In genomic region chr10:123998959-123999358, GRCm38 (mm10) we compare ENCODE assay signal across 21 mouse cellular contexts.
DNase-seq lines count a peak whose midpoint lies in the region; TF ChIP-seq lines count a peak whose summit lies in the region.
"Had no signal": no experiment of that assay in that cellular context is flagged by ENCODE, and none has a peak within 500 bp of the region (broad histone marks: within the 10 kb centered on the region; RNA-seq: fewer than 3 reads in every experiment).

No protein-coding gene starts in this region.

- no peak overlapping the region for H3K27ac ChIP-seq in MEL (ENCODE audit: control insufficient read depth, low read depth, low read length)
- peak overlapping the region; percentile 62; the same call in 1 of the 2 replicates for H3K27ac ChIP-seq in bone marrow macrophage, adult 2 months (ENCODE audit: insufficient read depth, low read depth, low read length)
- H3K27ac ChIP-seq: embryonic facial prominence, embryonic 10.5 days; embryonic facial prominence, embryonic 12.5 days; forebrain, embryonic 13.5 days; forebrain, embryonic 15.5 days had no signal

- intact Hi-C loops in gastrocnemius, postnatal 36 days (cut with DNase I), result no loop called here

- TF ChIP-seq POLR2A in MEL (IDR thresholded peaks at IDR 0.05; ENCODE audit: control insufficient read depth in 1 of 2, insufficient read depth in 1 of 2, low read depth in 1 of 2, low read length in 2 of 2, poor library complexity in 1 of 2), result no peak
- no peak for TF ChIP-seq POLR2A in bone marrow macrophage, adult 2 months (IDR thresholded peaks at IDR 0.05; ENCODE audit: borderline replicate concordance, low read depth, low read length)

- H3K36me3 ChIP-seq in MEL (ENCODE audit: control insufficient read depth in 1 of 2, insufficient read depth in 2 of 2, low read length in 2 of 2), result no peaks in the 10 kb centered on the region
- H3K36me3 ChIP-seq: embryonic facial prominence, embryonic 10.5 days; embryonic facial prominence, embryonic 12.5 days; forebrain, embryonic 15.5 days had no signal

- H3K79me2 ChIP-seq in MEL (ENCODE audit: control insufficient read depth, insufficient read depth, low read length, poor library complexity), result no peaks in the 10 kb centered on the region

- DNase-seq in MEL (ENCODE audit: low read depth, low spot score), result peak; percentile 3
- peak; percentile 20 for DNase-seq in MEL-GATA-1-ER (ENCODE audit: extremely low read depth, low read depth)
- peak; percentile 6 for DNase-seq in telencephalon, adult 2 months (ENCODE audit: low read depth, low spot score)
- no peak for DNase-seq in layer of hippocampus, adult 9-11 months
- no peak for DNase-seq in right cerebral cortex, postnatal 14 days
- DNase-seq in gastrocnemius, postnatal 36 days, result no peak
- DNase-seq: adrenal gland, adult 8-10 months; adrenal gland, postnatal 14 days; adrenal gland, postnatal 36 days; cerebellum, adult 11-12 months; cerebellum, adult 2 months; cerebellum, adult 9-10 months; cerebellum, postnatal 10 days; cerebellum, postnatal 25 days; forebrain, postnatal 0 days had no signal

- no peak for TF ChIP-seq CTCF in MEL (IDR thresholded peaks at IDR 0.05 in 2 of 3, conservative IDR thresholded peaks at IDR 0.05 in 1 of 3; ENCODE audit: control insufficient read depth in 1 of 3, insufficient read depth in 1 of 3, low read depth in 2 of 3, low read length in 3 of 3, poor library complexity in 1 of 3, severe bottlenecking in 1 of 3)
- no peak for TF ChIP-seq CTCF in bone marrow macrophage, adult 2 months (IDR thresholded peaks at IDR 0.05; ENCODE audit: low read depth, low read length)

- no peak overlapping the region for H3K4me3 ChIP-seq in MEL (ENCODE audit: control insufficient read depth in 1 of 2, insufficient read depth in 1 of 2, low read depth in 2 of 2, low read length in 2 of 2)
- H3K4me3 ChIP-seq in bone marrow macrophage, adult 2 months (ENCODE audit: insufficient read depth, low read length), result no peak overlapping the region
- H3K4me3 ChIP-seq: embryonic facial prominence, embryonic 10.5 days; embryonic facial prominence, embryonic 12.5 days; forebrain, embryonic 13.5 days; forebrain, embryonic 15.5 days had no signal

- H3K9ac ChIP-seq in MEL (ENCODE audit: control insufficient read depth, low read depth, low read length, poor library complexity, severe bottlenecking), result no peak overlapping the region
- H3K9ac ChIP-seq: embryonic facial prominence, embryonic 12.5 days; forebrain, embryonic 13.5 days; forebrain, embryonic 15.5 days; forebrain, postnatal 0 days had no signal

- no peaks in the 10 kb centered on the region for H3K9me3 ChIP-seq in MEL (replicated peaks; ENCODE audit: insufficient read depth, low read length)
- H3K9me3 ChIP-seq: embryonic facial prominence, embryonic 10.5 days; embryonic facial prominence, embryonic 12.5 days; forebrain, embryonic 13.5 days; forebrain, embryonic 15.5 days had no signal

- no peak for TF ChIP-seq RAD21 in MEL (IDR thresholded peaks at IDR 0.05; ENCODE audit: low read depth, low read length)

- no peak for TF ChIP-seq EP300 in MEL (IDR thresholded peaks at IDR 0.05; ENCODE audit: low read depth in 1 of 2, low read length in 2 of 2)

- H3K27me3 ChIP-seq in MEL (ENCODE audit: control insufficient read depth in 1 of 2, insufficient read depth in 2 of 2, low read length in 2 of 2), result no peaks in the 10 kb centered on the region
- H3K27me3 ChIP-seq: embryonic facial prominence, embryonic 12.5 days; forebrain, embryonic 13.5 days; forebrain, embryonic 15.5 days; Patski had no signal

- no peaks in the 10 kb centered on the region for H3K4me1 ChIP-seq in MEL (ENCODE audit: control insufficient read depth in 1 of 2, insufficient read depth in 2 of 2, low read length in 2 of 2)
- H3K4me1 ChIP-seq in bone marrow macrophage, adult 2 months (ENCODE audit: control insufficient read depth, insufficient read depth, low read length), result peaks cover 5% of the 10 kb centered on the region
- H3K4me1 ChIP-seq: embryonic facial prominence, embryonic 10.5 days; embryonic facial prominence, embryonic 12.5 days; forebrain, embryonic 13.5 days had no signal

TF ChIP-seq in MEL, 35 proteins besides CTCF, POLR2A, EP300 and RAD21:
- TF ChIP-seq JUND (IDR thresholded peaks at IDR 0.05; ENCODE audit: low read depth, low read length) (no peak), GABPA (IDR thresholded peaks at IDR 0.05; ENCODE audit: low read depth, low read length) (no peak), ZNF384 (IDR thresholded peaks at IDR 0.05; ENCODE audit: low read depth, low read length) (no peak)

Comparison
In these comparisons a context has a peak if more than half of its experiments do, and no peak if none do; other contexts are left out.
1. DNase-seq: peak in MEL (single experiment), MEL-GATA-1-ER (single experiment) and telencephalon, adult 2 months (single experiment); none in layer of hippocampus, adult 9-11 months (single experiment), right cerebral cortex, postnatal 14 days (single experiment) and gastrocnemius, postnatal 36 days (0 of 2).